Mouse (Mus musculus): ENCODE measurements around the gene Mbnl1. TPM values are rescaled to one million over a fixed set of nuclear protein-coding genes. Genes with fewer than 3 reads are reported as not detected.

Gene Mbnl1
- polyA plus RNA-seq, 1 experiment from 2014 or later: 73.3 TPM

DNA sequence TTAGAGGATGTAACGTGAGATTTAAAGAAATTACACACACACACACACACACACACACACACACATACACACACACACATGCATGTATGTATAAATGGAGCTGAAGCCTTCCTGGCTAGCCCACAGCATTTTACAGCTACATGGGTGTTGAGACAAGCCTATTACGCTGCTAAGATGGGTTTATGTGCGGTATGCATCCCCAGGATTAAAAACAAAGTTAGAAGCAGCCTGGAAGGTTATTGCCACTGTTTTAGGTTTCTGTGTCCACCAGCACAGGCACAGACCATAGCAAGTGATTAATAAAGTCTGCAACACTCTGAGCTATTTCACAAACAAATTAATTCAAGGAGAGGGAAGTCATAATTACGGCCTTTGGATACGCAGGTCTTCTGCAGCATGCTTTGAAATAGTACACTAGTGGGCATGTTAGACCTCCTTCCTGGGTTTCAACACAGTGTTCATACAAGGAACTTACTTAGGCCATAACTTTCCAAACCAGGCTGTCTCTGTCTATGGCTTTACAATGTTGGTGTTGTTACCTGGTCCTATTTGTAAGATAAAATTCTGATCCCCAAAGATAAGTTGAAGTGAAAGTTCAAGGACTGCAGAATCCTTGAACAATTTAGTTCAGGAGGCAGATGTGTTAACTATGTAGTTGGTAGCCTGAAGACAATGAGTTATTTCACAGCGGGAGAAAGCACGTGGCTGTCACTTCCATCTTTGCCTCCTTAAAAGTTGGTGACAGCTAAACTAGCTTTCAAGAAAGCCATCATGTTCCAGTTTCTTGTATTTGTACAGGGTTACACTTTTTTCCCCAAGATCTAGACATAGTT lies 29.7 kb downstream of the Mbnl1 start:
- ATAC-seq (no peak), DNase-seq (no peak)
- Histone ChIP-seq H3K27ac (ENCODE audit: low read depth) (peak overlapping the region; percentile 99), H3K9me3 (ENCODE audit: low read length) (no peaks in the 10 kb centered on the region), H3K27me3 (ENCODE audit: insufficient read depth, low read length) (no peaks in the 10 kb centered on the region), H3K9ac (replicated peaks) (peak overlapping the region; percentile 97), H3K4me3 (ENCODE audit: low read depth, low read length) (peak overlapping the region; percentile 93), H3K36me3 (replicated peaks; ENCODE audit: insufficient read depth, low read length) (no peaks in the 10 kb centered on the region; the same call in 1 of the 2 replicates), H3K4me2 (ENCODE audit: low read depth, low read length) (peak overlapping the region; percentile 91), H3K4me1 (ENCODE audit: insufficient read depth) (peaks cover 39% of the 10 kb centered on the region)
- WGBS (ENCODE audit: insufficient replicate concordance): 16% methylated on average over 7 of the region's 7 CpGs
- TF ChIP-seq CTCF (IDR thresholded peaks at IDR 0.05; ENCODE audit: low read depth) (no peak), EP300 (IDR thresholded peaks at IDR 0.05; ENCODE audit: low read depth) (no peak)

DNA sequence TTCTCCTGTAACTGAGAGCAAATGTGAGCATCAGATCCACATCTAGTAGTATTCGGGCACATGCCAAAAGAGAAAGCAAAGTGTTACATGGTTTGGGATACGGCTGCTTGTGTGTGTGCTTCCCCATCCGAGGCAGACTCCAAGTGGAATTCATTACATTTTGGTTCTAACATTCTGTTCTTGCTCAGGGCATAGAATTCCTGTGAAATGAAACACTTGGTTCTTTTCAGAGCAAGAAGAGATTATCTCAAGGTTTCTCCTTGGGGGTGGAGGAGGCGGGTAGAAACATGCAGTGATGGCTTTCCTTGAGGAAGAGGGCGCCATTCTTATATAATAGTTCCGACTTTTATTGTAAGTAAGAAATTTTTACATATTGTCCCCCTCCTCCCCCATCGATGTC lies 30.6 kb downstream of the Mbnl1 start:
- Histone ChIP-seq H3K4me1 (ENCODE audit: insufficient read depth) (peaks cover 45% of the 10 kb centered on the region), H3K27me3 (ENCODE audit: insufficient read depth, low read length) (no peaks in the 10 kb centered on the region), H3K9ac (replicated peaks) (peak overlapping the region; percentile 97), H3K4me3 (ENCODE audit: low read depth, low read length) (peak overlapping the region; percentile 93), H3K36me3 (replicated peaks; ENCODE audit: insufficient read depth, low read length) (no peaks in the 10 kb centered on the region; the same call in 1 of the 2 replicates), H3K27ac (ENCODE audit: low read depth) (peak overlapping the region; percentile 99), H3K9me3 (ENCODE audit: low read length) (no peaks in the 10 kb centered on the region), H3K4me2 (ENCODE audit: low read depth, low read length) (peak overlapping the region; percentile 91)
- ATAC-seq (no peak), DNase-seq (no peak)
- 31% methylated on average over 7 of the region's 7 CpGs for WGBS (ENCODE audit: insufficient replicate concordance)
- no peak for TF ChIP-seq EP300 (IDR thresholded peaks at IDR 0.05; ENCODE audit: low read depth)
- peak; percentile 20; the same call in 1 of the 2 replicates for TF ChIP-seq CTCF (IDR thresholded peaks at IDR 0.05; ENCODE audit: low read depth)

DNA sequence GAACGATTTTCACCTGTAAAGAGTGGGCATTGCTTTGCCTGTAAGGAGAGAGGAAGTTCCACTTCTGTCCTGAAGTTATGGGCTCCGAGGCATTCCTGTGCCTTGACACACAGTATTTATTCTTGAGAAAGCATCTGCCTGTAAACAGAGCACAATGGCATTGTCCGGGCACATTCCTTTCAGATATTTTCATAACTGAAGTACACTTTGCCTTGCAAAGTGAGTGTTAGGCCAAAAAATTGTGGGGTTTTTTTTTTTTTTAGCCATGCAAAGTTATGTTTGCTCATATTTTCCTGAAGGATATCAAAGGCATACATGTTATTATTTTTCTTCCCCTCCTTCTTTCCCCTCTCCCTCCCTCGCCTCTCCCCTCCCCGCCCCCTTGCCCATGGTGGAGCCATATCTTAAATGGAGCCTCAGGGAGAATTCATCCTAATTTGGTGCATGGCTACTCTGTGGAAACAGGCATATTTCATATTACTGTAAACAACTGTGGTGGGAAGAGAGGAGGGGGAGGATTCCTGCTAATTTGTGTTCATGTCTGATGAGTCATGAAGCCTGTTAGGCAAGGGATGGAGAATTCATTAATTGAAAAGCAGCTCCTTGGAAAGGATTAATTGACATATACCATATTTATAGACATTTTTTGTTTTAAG lies 32.3 kb downstream of the Mbnl1 start:
- Histone ChIP-seq H3K27me3 (ENCODE audit: insufficient read depth, low read length) (no peaks in the 10 kb centered on the region), H3K4me1 (ENCODE audit: insufficient read depth) (peaks cover 37% of the 10 kb centered on the region), H3K27ac (ENCODE audit: low read depth) (0 out of 2 replicates have a peak overlapping the region, but pooled peaks have one; percentile 25), H3K4me3 (ENCODE audit: low read depth, low read length) (peak overlapping the region; percentile 93; the same call in 1 of the 2 replicates), H3K9ac (replicated peaks) (0 out of 2 replicates have a peak overlapping the region, but pooled peaks have one; percentile 8), H3K4me2 (ENCODE audit: low read depth, low read length) (peak overlapping the region; percentile 91), H3K36me3 (replicated peaks; ENCODE audit: insufficient read depth, low read length) (no peaks in the 10 kb centered on the region; the same call in 1 of the 2 replicates), H3K9me3 (ENCODE audit: low read length) (no peaks in the 10 kb centered on the region)
- no peak for TF ChIP-seq EP300 (IDR thresholded peaks at IDR 0.05; ENCODE audit: low read depth)
- TF ChIP-seq CTCF (IDR thresholded peaks at IDR 0.05; ENCODE audit: low read depth): no peak
- ATAC-seq (no peak), DNase-seq (no peak)
- WGBS (ENCODE audit: insufficient replicate concordance): 48% methylated on average over 5 of the region's 5 CpGs

DNA sequence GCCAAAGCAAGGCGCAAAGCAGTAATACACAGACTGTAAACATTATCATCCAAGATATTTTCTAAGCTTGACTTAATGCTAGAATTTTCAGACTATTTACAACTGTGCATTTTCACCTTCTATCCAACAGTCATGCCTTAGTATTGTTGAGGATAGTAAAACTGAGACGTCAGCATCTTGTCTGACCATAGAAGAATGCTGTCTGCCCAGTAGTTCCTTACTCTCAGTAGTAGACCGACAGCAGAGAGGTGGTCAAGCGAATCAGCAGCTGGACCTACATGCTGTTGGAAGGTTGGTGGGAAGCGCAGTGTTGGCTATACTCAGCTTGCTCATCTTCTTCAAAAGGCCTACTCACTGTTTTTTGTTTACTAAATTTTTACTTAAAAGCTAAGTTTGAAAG lies 34.2 kb downstream of the Mbnl1 start:
- TF ChIP-seq CTCF (IDR thresholded peaks at IDR 0.05; ENCODE audit: low read depth) (no peak), EP300 (IDR thresholded peaks at IDR 0.05; ENCODE audit: low read depth) (no peak)
- H3K9me3 ChIP-seq (ENCODE audit: low read length): no peaks in the 10 kb centered on the region
- ATAC-seq (no peak), DNase-seq (no peak)
- H3K36me3 ChIP-seq (replicated peaks; ENCODE audit: insufficient read depth, low read length): no peaks in the 10 kb centered on the region; the same call in 1 of the 2 replicates
- H3K4me3 ChIP-seq (ENCODE audit: low read depth, low read length): no peak overlapping the region
- H3K27me3 ChIP-seq (ENCODE audit: insufficient read depth, low read length): no peaks in the 10 kb centered on the region
- 85% methylated on average over 5 of the region's 5 CpGs for WGBS (ENCODE audit: insufficient replicate concordance)
- H3K27ac ChIP-seq (ENCODE audit: low read depth): no peak overlapping the region; the same call in 1 of the 2 replicates
- H3K4me1 ChIP-seq (ENCODE audit: insufficient read depth): peaks cover 46% of the 10 kb centered on the region
- H3K4me2 ChIP-seq (ENCODE audit: low read depth, low read length): no peak overlapping the region
- H3K9ac ChIP-seq (replicated peaks): no peak overlapping the region

DNA sequence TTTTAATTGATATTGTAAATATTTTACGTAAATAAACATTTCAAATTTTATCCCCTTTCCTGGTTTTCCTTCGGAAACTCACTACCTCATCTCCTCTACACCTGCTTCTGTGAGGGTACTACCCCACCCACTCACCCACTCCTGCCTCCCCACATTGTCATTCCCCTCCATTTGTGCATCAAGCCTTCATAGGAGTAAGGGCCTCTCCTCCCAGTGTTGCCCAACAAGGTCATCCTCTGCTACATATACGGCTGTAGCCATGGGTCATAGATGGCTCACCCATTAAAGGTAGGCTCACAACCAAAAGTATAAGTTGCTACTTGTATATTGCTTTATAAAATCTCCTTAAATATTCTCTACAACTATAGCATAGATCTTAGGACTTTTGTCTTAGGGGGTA lies 34.9 kb downstream of the Mbnl1 start:
- no peak for ATAC-seq
- no peak for TF ChIP-seq EP300 (IDR thresholded peaks at IDR 0.05; ENCODE audit: low read depth)
- TF ChIP-seq CTCF (IDR thresholded peaks at IDR 0.05; ENCODE audit: low read depth): no peak
- 74% methylated on average over 3 of the region's 3 CpGs for WGBS (ENCODE audit: insufficient replicate concordance)
- no peak overlapping the region for H3K9ac ChIP-seq (replicated peaks)
- H3K4me2 ChIP-seq (ENCODE audit: low read depth, low read length): no peak overlapping the region
- peaks cover 46% of the 10 kb centered on the region for H3K4me1 ChIP-seq (ENCODE audit: insufficient read depth)
- H3K27ac ChIP-seq (ENCODE audit: low read depth): no peak overlapping the region
- no peak for DNase-seq
- no peaks in the 10 kb centered on the region for H3K27me3 ChIP-seq (ENCODE audit: insufficient read depth, low read length)
- H3K36me3 ChIP-seq (replicated peaks; ENCODE audit: insufficient read depth, low read length): no peaks in the 10 kb centered on the region; the same call in 1 of the 2 replicates
- no peak overlapping the region for H3K4me3 ChIP-seq (ENCODE audit: low read depth, low read length)
- no peaks in the 10 kb centered on the region for H3K9me3 ChIP-seq (ENCODE audit: low read length)

DNA sequence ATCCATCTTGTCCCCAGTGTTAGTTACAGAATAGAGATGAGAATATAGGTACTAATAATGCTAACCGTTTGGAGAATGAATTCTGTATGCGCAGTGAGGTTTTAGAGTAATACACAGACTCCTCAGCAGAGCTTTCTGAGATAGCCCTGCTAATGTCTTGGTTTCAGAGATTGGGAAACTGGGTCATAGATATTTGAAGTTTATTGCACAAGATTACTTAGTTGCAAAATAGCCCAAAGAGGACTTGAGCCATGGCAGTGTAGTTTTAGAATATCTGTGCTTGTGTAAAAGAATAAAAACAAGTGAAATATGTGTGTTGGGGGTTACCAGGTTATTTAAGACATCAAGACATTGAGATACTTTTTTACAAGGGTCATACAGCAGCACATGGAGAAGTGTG lies 35.3 kb downstream of the Mbnl1 start:
- WGBS (ENCODE audit: insufficient replicate concordance): 79% methylated on average over 2 of the region's 2 CpGs
- 0 out of 2 replicates have a peak overlapping the region, but pooled peaks have one; percentile 7 for H3K27ac ChIP-seq (ENCODE audit: low read depth)
- no peak overlapping the region; the same call in 1 of the 2 replicates for H3K4me2 ChIP-seq (ENCODE audit: low read depth, low read length)
- no peaks in the 10 kb centered on the region for H3K9me3 ChIP-seq (ENCODE audit: low read length)
- H3K9ac ChIP-seq (replicated peaks): no peak overlapping the region
- H3K4me3 ChIP-seq (ENCODE audit: low read depth, low read length): no peak overlapping the region
- ATAC-seq: no peak
- H3K4me1 ChIP-seq (ENCODE audit: insufficient read depth): peaks cover 43% of the 10 kb centered on the region
- DNase-seq: no peak
- TF ChIP-seq CTCF (IDR thresholded peaks at IDR 0.05; ENCODE audit: low read depth): no peak
- TF ChIP-seq EP300 (IDR thresholded peaks at IDR 0.05; ENCODE audit: low read depth): peak; percentile 33; the same call in 1 of the 2 replicates
- no peaks in the 10 kb centered on the region; the same call in 1 of the 2 replicates for H3K36me3 ChIP-seq (replicated peaks; ENCODE audit: insufficient read depth, low read length)
- H3K27me3 ChIP-seq (ENCODE audit: insufficient read depth, low read length): no peaks in the 10 kb centered on the region
